Mouse (Mus musculus) retina, embryonic 14.5 days (tissue): Measurements from ENCODE around the gene Taf6l.

ENCODE experiments used
- DNase-seq: peaks from one replicate; pipeline ENCODE4 v3.0.0-alpha.2; 2015; ENCODE audit warnings: low spot score

Gene Taf6l

GRCm38 (mm10) chr19:8790171-8790570 is 4.0 kb upstream of the Taf6l start:
- DNase-seq, result no peak

DNA sequence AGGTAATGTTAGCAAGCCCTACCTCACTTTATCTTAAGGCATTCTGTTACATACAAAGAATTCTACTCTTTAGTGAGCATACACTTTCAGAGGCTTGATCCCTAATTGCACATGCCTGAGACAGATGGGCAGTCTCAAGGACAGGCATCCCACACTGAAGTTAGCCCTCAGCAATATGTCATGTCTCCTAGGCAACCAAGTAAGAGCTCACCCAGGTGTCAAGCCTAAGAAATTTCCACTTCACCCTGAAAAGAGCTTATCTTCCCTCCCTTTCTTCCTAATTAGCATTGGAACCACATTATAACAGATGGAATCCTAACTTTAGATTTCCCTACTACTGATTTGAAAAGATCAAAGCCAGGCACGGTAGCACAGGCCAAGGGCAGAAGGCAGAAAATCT is 3.0 kb upstream of the Taf6l start:
- no peak for DNase-seq

DNA sequence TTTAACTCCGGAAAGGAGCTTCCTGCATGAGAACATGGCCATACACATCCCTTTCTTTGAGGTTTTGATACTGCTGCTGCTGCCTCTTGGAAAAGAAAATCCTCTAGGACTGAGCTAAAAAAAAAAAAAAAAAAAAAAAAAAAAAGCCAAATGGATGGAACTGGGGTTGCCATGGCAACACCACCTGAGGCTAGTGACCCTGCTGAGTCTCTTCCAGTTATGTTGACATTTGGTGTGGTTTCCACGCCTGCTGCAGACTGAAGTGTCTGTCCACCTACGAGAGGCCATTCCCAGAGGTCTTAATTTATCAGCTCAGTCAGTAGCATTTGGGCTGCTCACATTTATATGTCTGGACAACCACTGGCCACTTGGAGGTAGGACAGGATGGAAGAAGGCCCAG is 2.3 kb upstream of the Taf6l start:
- peak; percentile 52 for DNase-seq

- no peak for DNase-seq
Measured at GRCm38 (mm10) chr19:8774951-8775421, 11.2 kb downstream of the Taf6l start.

DNA sequence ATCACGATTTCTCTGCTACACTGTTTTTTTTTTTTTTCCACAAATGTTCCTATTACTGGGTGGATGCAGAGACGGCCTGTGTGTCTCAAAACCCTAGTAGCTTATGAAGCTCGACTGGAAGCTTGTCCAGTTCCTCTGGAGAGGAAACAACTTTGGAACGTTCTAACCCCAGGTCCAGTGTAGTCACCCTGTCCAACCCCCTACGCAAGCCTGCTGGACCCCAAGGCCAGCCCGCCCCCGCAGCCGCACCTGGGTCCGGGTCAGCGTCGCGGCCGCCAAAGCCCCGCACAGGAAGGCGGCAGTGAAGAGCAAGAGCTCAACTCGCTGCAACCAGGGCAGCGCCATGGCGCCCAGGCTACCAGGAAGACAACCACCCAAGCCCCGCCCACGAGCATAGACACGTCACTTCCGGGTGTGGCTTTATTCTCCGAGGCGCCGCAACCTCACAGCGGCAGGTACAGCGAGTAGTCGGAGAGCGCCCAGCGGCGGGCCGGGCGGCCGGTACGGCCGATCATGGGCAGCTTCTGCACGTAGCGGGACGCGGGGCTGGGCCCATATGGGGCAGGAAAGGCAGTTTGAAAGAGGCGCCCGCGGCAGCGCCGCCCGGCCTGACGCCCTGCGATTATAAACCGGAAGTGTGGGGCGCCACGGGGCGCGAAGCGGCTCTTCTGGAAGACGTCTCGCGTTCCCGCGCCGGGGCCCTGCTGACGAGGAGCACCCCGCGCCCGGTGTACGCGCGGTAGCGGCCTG is 12.0 kb downstream of the Taf6l start, which contains the start of gene Tmem179b:
Tmem179b (minus strand) TSS at position 382 of the 750 bp plus-strand sequence.
- peak; percentile 97 for DNase-seq

- DNase-seq, result no peak
Measured at GRCm38 (mm10) chr19:8773409-8773808, 12.8 kb downstream of the Taf6l start.

GRCm38 (mm10) chr19:8772996-8773395 is 13.2 kb downstream of the Taf6l start:
- no peak for DNase-seq

GRCm38 (mm10) chr19:8770567-8771270 is 15.5 kb downstream of the Taf6l start, which contains the start of gene Tmem223:
Gene Tmem223 (plus strand): TSS chr19:8770996.
- DNase-seq, result peak; percentile 78

DNA sequence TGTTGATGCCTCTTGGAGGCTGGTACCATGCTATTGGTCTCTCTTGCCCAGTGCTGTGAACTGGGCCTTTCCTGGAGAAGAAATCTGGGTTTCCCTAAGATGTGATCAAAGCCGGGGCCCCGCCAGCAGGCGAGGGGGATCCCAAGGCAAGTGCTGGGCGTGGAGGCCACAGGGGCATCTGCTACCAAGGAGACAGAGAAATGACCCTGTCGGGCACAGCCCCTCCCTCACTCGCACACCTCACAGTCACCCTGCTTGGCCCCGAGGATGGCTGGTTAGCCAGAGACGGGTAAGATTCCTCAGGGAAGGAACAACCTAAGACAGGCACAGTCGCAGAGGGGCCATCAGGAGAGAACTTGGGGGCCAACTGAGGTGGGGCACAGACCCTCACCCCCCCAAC is 20.7 kb downstream of the Taf6l start:
- no peak for DNase-seq

GRCm38 (mm10) chr19:8763276-8763675 is 22.9 kb downstream of the Taf6l start:
- no peak for DNase-seq

- DNase-seq, result no peak
Measured at GRCm38 (mm10) chr19:8760757-8761156, 25.5 kb downstream of the Taf6l start.

DNA sequence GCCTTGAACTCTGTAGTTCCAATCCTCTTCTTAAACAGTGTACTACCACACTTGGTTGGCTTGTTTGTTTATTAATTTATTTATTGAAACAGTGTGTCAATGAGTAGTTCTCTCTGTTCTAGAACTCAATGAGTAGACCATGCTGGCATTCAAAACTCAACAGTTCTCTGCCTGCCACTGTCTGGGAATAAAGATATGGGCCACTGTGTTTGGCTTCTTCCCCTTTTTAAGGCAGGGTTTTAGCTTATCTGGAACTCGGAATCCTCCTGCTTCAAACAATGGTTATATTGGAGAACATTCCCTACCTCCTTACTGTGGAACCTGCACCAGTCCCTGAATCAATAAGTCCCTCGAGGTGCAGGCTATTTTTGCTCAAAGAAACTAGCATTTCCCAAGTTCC is 27.3 kb downstream of the Taf6l start:
- DNase-seq, result no peak

DNA sequence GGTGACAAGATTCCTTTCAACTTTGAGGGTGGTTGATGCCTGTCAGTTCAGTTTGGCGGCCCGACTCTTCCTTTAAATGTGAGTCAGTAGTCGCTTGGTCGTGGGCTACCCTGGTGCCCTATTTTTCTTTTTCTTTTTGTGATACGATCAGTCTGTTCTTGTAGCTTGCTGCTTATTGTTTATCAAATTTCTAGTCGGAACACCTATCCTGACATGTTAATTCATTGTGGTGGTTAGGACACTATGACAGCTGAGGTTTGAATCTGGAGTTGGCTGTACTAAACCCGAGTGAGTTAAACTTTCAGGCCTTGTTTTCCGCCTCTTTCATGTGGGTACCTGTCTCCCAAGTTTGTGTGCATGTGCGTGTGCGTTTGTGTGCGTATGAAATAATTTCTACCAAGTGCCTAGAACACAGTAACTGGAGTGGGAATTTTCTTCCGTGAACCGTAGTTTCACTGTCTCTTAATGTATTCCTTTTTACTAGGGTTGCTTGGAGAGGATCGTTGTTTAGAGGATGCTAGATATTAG is 28.7 kb downstream of the Taf6l start:
- no peak for DNase-seq

GRCm38 (mm10) chr19:8756635-8757387 is 29.4 kb downstream of the Taf6l start, which contains the start of gene Nxf1:
Gene Nxf1 (plus strand): TSS chr19:8757073.
- peak; percentile 96 for DNase-seq

DNA sequence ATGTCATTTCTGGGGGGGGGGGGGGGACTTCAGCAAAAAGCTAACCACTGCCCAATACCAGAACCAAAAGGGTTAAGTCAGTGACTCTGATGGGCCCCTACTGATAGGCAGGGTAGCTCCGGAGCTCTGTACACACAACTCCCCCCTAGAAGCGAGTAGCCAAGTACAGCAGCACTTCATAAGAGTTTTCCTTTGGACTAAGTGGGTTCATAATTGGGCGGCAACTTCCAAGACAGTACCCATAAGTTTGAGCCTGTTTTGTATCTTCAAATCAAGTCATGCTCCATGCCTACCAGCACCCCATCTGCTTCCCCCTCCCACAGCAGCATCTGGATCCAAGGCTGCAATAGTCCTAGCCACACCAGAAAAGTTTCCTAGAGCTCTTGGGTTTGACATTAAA is 30.6 kb downstream of the Taf6l start:
- DNase-seq, result no peak

GRCm38 (mm10) chr19:8747368-8747767 is 38.8 kb downstream of the Taf6l start:
- DNase-seq, result peak; percentile 49

DNA sequence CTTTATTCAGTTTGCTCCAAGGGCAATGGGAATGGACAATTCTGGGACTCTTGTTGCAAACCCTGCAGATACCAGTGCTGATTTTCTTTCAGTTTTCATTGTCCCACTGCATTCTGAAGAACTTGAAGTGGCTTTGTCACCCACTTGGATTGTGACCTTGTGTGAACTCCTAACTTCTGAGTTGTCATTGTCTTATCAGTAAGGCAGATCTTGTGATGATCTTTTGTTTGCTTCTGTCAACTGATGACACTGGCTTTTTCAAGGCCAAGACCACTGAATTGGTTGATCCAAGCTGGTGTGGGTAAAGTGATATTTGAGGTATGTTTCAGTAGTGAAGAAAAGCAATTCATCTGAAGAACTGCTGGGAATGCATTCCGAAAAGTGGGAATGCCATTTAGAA is 40.8 kb downstream of the Taf6l start:
- DNase-seq, result no peak

GRCm38 (mm10) chr19:8742176-8742575 is 44.0 kb downstream of the Taf6l start:
- no peak for DNase-seq

DNA sequence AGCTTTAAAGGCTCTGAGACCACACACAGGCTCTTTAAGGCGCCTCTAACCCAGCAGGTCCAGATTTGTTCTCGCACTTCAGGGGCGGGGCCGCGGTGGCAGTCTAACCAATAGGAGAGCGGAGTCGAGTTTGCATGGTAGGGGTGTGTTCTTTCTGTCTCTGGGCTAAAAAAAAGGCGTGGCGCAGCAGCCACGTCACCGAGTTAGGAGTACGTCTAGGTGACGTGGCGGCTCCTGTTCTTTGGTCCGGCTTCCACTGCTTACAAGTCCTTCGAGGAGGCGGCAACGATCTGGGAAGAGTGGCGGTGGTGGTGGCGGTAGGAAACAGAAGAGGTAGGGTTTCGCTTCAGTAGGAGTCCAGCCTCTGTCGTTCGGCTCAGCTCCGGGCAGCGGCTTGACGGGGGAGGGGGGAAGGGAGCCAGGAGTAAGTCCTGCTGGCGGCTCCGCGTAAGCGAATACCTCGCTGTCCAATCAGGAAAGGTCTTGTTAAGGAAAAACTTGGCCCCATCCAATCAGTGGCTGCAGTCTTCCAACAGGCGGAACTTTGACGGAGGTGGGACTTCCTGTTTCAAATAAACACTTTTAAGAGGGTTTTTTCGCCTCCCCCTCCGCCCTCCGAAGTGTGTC is 44.9 kb downstream of the Taf6l start, which contains the start of gene Stx5a:
Stx5a (plus strand) TSS at position 171 of the 627 bp plus-strand sequence.
- DNase-seq, result peak; percentile 98

GRCm38 (mm10) chr19:8740603-8741002 is 45.6 kb downstream of the Taf6l start, which contains the start of gene 1700092M07Rik:
Gene 1700092M07Rik (plus strand): TSS chr19:8740718.
- DNase-seq, result no peak

- DNase-seq, result no peak
Measured at GRCm38 (mm10) chr19:8739646-8740045, 46.6 kb downstream of the Taf6l start.
